Mouse (Mus musculus) right cerebral cortex, adult 18-20 months (tissue): ENCODE results near the gene Smtnl1.
A peak's percentile ranks its signal among the peaks of the same experiment; 100 is the strongest.
"Not testable (repeated sequence)": the region's sequence is repeated elsewhere in the genome, so short reads cannot be mapped to it uniquely, and the experiment has no call there.

Experiments
- DNase-seq: peaks from one replicate; pipeline ENCODE4 v3.0.0; 2022; ENCODE audit warnings: mixed read lengths

Smtnl1 gene

DNA sequence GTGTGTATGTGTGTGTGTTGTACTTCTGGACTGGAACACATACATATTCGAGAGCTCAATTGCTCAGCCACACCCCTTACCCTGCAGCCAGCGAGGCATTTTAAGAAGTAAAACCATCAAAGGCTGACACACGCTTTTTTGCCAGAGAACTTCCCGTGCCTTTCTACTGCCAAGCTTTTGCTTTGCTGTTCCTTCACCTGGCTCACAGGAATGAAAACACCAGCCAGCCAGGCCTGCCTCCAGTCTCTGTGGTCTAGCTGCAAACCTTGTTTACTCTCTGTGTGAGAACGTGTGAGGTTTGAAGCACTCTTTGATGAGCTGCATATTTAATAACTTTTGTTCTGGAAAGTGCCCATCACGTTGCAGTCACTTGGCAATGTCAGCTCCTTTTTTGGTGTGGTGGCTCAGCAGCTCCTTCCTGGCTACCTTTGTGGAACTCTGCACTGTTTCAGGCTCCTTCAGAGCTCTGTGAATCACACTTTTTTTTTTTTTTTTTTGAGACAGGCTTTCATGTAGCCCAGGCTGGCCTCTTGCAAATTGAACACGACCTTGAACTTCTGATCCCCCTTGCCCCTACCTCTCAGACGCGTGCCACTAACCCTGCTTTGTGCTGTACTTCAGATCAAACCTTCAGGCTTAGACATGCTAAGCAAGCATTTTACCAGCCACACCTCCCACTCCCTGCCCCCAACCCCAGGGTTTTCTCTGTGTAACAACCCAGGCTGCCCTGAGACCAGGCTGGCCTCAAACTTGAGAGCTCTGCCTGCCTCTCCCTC lies 15.6 kb upstream of the Smtnl1 start:
- DNase-seq = no peak

DNA sequence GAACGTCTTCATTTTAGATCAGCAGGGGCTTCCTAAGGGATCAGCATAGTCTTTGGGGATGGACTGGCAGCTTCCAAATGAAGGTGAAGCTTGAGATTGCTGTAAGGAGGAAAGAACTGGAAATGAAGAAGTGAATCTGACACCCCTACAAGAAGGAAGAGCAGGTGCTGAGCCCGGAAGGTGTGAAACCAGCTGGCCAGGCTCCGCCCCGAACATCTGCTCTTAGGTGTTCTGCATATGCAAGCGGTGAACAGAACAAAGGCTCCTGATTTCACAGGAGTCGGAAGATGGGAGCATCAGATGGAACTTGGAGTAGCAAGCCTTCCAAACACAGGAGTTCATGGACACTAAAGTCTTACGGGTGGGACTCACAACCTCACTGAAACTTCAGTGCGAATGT lies 14.7 kb upstream of the Smtnl1 start:
- no peak for DNase-seq

DNA sequence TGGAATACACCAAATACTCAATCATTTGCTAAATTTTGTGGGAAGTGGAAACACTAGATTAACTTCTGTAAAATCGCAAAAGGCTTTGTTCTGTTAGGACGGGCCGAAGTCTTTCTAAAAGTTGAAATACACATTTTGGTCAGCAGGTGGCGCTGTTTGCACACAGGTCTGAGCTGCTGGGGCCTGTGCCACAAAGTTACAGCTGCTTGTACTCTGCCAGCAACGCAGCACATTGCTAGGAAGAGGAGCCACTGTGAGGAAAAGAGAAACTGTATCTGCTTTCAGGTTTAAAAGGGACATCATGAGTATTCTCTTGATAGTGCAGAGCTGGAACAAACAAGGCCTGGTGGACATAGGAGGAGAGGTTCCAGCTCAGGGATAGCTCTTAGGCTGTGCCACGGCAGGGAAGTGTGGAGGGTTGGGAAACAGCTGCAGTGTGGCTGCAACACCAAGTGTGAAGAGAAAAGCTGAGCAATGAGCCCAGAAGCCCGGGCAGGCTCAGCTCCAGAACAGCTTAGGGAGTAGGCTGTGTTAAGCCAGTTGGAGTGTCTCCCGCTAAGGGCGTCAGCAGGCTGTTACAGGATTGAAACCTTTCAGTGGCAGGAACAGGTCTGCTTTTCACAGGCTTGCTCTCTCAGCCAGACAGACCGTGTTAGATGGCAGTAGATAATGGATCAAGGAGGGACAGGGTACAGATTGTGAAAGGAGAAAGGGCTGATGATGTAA lies 9.4 kb upstream of the Smtnl1 start:
- peak; percentile 87 for DNase-seq

DNA sequence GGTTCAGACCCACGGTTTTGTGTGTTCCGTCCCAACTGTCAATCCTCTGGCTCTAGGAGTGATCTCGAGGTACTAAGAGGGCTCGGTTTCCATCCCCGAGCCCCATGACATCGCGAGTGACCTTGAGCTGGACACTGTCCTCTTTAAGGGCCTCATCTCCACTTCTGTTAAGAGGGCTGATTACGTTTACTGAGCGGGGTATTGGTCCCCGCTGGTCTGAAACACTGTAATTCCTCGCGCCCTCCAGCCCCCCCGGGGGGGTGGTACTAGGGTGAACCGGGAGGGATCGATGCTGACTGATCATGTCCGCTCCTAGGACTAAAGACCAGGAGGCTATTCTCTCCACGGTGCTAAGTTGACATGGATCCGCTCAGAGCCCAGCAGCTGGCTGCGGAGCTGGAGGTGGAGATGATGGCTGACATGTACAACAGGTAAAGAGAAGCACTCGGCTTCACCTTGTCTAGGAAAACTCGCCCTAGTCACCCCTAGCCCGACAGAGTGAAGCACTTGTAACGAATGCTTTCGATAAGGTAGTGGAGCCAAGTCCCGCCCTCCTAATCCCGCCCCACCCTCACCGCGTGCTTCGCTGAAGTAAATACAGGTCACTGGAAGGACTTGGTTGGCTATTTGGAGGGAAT lies 5.0 kb upstream of the Smtnl1 start:
- DNase-seq = no peak

DNA sequence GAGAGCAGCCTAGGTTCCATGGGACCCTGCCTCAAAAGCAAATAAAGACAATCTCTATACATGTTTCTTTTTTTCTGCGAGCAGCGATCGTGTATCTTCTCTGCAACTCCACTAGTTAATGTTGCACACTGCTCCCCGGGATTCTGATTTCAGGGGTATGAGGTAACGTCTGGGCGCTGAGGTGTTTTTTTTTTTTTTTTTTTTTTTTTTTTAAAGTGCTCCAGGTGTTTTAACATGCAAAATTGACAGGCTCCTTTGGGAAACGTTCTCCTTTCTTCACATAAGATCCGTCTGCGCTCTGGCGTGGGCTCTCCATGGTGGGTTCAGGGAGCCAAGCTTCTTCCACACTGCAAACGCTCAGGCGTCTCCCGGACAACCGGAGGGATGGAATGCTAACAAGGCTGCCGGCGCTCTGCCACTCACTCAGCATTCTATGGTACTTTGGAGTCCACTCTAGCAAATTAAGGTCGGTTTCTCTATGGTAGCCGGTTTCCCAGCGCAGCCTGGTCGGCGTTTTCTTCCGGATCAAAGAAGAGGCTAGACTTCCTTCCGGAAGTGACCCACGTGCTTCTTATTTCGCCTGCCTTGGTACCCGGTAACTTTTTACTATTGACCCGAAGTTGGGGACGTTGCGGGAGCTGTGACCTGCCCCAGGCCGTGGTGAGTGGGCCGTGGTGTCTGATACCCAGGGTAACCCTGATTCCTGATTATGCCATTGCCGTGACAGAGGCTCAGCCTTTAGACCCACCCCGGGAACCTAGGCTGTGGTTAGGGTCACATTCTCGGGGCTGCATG lies 4.2 kb upstream of the Smtnl1 start, which contains the start of gene Timm10:
Gene Timm10 (plus strand): TSS at position 510 of the 795 bp plus-strand sequence.
- DNase-seq = peak; percentile 92

DNA sequence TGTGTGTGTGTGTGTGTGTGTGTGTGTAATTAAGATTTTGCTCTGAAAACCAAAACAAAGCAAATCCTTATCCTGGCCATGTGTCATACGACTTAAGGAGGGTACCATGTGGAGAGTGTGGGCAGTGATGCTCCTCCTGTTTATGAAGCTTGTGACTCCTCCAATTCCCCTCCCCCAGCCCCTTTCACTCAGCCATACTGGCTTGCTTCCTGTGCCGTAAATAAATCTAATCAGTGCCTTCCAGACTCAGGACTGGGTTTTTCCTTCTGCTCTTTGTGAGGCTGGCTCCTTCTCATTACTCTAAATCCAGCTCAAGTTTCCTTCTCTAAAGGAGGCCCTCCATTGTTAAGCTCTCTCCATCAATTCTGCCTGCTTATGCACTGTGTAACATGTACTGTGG lies 785 bp upstream of the Smtnl1 start:
- no peak for DNase-seq

DNA sequence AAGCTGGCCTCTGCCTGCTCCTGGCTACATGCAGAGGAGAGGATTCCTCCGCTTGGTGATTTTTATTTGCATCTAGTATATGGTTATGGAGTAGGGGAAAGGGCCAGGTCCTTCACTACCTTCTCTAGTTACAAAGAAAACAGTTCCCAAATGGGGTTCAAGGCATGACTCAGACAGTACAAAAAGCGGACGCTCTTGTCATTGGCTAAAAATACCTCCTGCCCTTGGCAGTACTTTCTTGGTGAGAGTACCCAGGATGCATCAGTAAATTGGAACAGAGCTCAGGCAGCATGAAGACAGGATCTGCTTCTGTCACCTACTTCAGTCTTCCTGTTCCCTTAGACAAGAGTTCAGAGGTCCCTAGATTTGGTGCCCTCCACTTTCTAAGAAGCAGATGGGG lies 2.6 kb downstream of the Smtnl1 start:
- peak; percentile 73 for DNase-seq

DNA sequence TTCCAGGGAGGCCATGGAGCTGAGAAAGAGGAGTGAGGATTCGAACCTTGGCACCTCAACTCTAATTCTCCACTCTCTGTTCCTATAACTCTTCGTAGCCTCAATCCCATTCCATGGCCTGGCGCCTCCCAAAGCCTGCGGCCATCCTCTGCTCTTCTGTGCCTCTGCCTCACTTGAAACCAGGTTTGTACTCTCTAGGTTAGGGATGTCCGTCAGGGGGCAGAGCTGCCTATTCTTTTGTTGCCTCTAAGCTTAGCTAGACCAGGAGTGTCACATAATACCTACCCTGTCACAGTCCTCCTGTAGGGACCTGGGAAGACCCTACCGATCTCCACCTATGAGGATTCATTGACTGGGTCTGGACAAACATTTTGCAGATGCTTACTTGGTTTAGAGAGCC lies 9.8 kb downstream of the Smtnl1 start:
- no peak for DNase-seq

DNA sequence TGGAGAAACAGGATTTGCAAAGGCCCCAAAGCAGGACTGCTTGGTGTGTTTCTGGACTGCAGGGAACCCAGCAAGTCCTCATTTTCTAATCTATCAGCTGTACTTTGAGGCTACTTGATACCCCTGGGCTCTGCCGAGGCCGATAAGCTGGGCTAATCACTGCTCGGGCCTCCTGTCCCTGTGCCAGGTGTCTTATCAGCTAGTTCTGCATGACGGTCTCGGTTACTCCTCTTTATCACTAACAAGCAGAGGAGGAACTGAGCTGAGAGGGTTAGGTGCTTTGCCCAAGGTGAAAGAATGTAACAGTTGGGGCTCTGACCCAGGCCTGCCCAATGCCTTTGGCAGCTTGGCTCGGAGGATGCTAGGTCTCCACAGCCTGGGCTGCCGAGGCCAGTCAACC lies 10.6 kb downstream of the Smtnl1 start:
- DNase-seq = no peak

DNA sequence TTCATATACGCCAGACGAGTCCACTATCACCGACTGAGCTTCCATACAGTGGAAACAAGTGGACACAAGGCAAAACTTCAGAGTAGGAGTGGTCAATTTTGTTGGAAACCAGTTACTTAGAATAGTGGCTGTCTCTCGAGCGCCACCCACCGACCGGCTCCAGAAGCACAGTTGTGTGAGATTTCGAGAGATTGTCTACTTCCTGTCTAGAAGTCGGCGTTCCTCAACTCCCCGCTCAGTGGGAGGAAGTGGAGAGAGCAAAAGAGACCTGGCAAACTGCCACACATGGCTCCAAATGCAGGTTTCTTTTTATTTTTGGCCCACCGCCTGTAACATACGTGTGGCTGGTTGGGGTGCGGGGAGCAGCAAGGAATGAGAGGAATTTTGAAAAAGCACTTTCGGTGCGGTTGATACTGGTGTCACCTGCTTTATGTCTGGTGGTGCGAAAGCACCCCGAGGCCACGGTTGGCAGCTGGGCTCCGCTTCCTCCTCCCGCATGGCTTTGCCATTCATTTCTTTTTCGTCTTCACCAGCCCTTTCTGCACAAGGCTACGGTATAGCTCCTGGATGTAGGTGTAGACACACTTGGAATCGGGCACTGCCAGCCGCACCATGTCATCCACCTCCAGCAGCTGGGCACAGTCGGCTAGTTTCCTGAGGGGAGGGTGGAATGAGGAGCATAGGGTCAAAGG lies 11.4 kb downstream of the Smtnl1 start:
- DNase-seq = peak; percentile 86

DNA sequence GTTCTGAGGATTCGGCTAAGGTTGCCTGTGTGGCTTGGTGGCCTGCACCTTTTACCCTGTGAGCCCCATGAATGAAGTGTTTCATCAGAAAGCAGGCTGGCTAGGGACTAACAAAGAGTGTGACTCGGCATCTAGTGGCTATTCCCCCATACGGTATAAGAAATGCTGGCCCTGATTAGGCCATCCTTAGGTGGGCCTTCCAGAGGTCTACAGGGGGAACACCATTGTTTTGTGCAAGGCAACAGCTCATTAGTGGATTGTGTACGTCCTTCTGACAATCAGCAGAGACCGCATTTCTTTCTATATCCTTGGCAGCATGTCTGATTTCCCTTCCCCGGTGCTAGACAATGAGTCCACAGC lies 11.9 kb downstream of the Smtnl1 start:
- no peak for DNase-seq

DNA sequence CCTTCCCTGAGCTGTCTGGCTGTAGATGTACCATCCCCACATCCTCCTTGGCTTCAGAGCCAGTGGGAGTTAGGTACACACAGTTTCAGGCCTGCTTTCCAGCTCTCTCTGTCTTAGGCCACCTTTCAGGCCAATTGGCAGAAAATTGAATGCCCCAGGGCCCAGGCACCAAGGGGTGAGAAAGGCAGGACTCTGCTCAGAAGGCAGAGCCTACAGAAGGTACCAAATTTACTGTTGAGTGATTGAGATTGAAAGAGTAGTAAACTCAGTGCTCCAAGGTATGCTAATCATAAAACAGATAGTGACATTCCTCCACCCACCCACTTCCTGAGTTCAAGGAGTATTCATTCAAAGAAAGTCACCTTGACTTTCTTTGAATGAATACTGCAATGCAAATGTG lies 13.1 kb downstream of the Smtnl1 start:
- DNase-seq = no peak

DNA sequence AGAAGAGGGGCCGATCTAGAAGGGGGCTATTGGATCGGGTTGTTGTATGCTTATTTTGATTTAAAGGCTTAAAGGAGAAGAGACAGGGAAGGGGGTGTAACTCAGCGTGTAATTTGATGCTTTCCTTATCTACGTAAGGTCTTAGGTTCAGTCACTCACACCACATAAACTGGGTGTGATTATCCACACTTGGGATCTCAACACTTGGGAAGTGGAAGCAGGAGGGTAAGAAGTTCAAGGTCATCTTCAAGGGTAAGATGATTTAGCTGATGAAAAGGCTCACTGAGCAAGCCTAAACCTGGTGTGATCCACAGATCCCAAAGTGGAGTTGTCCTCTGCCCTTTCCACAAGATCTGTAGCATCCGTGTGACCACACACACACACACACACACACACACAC lies 15.9 kb downstream of the Smtnl1 start:
- no peak for DNase-seq

DNA sequence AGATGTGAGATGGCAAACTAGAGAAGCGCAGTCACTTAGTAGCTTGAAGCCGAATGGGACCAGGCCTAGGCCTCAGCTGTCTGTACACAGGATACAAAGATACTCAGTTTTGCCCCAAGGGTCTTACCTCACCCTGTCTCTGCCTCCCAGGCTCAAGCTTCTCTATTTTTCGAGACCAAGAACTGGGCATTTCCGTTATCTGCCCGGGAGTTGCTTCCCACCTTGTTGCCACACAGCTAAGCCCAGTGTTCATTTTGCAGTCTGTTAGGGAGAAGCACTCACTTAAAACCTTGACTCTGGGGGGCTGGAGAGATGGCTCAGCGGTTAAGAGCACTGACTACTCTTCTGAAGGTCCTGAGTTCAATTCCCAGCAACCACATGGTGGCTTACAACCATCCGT lies 18.5 kb downstream of the Smtnl1 start:
- DNase-seq = no peak

DNA sequence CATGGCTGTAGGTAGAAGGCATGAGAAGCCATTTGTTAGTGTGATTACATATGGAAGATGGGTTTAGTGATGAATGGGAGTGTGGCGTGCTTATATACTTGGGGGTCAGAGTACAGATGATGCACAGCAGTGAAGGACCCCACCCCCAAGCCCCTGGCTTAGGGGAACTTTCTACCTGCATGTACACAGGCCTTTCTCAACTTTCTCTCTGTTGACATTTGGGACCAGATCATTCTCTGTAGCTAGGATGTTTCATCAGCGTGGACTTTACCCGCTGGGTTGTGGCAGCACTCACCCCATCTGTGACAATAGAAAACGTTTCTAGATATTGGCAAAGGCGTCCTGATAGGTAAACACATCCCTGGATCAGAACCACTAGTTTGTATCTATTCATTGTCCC lies 21.2 kb downstream of the Smtnl1 start:
- not testable (repeated sequence) for DNase-seq

DNA sequence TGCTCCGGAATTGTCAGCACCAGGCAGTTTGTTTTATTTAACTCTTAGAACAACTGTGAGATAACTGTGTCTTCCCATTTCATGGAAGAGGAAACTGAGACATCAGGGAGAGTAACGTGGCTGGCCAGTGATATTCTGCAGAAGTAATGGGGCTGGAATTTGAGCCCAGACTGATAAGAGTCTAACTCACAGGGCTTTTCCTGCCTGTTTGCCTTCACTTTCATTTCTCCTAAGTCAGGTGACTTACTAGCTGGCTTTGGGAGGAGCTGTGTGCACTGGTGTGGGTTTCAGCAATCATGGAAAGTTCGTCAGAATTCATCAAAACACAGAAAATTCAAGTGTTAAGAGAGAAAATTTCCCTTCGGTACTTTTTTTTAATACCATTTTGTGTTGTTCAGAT lies 22.1 kb downstream of the Smtnl1 start:
- DNase-seq = no peak

DNA sequence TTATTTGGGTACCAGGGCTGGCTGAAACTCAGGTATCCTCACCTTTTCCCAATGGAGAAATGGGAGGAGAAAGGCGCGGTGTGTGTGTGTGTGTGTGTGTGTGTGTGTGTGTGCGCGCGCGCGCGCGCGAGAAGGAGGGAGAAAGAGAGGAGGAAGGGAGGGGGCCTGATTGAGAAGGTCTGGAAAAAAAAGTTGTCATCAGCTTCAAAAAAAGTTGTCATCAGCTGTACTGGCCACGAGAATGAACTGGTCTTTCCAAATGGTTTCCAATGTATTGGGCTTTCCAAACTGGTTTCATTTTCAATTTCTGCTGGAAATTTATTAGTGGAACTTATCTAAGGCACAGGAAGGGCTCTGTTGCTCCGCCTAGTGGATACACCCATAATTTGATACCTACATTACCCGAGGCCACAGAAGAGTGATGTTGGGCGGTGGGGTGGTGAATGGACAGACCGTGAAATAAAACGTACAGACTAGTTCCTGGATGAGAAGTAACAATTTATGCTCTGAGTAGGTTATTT lies 23.4 kb downstream of the Smtnl1 start:
- DNase-seq = peak; percentile 65

DNA sequence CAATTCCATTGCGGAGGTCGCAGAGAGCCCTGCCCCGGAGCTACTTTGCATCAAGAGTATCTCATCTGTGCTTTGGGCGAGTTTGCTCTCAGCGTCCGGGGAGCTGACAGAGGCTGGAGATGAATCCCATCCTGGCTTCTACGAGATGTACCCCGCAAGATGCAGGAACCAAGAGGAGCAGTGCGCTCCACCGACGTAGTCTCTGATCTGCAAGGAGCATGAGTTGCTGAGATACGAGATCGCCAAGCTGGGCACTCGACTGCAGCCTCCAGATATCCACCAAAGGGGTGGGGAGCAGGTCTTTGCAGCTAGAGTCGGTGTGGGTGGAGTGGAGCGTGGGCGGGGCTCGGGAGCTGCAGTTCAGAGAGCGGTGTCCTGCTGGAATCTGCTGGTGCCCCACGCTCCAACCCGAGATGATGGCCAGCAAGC lies 23.9 kb downstream of the Smtnl1 start, which contains the start of gene Ube2l6:
Gene Ube2l6 (plus strand): TSS at position 336 of the 429 bp plus-strand sequence.
- peak; percentile 83 for DNase-seq

DNA sequence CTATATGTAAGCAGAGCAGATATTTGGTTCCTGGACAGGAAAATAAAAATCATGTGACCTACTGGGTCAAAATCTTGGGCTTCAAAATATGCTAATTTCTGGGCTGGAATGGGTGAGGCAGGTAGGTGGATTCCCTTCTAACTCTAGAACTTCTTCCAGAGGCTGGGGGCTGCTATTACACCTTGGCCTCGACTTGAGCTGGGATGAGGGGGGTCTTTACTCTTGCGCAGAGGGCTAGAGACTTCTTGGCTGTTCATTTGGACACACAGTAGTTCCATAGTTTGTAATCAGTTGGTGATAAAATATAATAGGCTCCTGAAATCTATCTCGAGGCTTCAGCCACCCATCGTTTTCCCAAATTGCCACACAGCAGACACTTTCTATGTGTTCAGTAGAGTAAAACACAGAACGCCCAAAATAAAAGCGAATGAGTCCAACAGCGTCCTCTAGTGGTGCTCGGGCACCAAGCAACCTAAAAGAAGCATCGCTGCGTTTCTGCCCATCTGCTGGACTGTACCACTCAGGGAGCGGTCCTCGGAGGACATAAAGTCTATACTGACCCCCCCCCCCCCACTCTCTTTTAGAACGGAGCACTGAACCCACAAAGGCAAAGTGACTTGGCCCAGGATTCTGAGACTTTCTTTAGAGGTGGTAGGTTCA lies 24.5 kb downstream of the Smtnl1 start:
- peak; percentile 85 for DNase-seq

DNA sequence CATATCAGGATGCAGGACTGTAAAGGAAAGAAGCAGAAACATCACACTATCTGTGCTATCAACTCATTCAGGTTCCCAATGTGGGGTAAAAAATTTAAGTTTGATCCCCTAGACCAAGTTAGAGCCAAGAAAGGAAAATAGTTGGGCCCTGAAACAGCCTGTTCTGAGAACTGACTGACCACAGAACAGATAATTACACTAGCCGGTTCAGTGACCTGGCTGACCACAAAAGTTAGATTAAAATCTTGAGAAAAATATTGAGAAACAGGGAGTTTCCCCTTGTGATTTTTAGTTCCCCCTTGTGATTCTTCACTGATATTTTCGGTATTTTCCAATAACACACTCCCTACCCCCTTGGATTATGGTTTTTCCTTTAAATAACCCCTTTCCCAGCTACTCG lies 28.6 kb downstream of the Smtnl1 start:
- DNase-seq = no peak

DNA sequence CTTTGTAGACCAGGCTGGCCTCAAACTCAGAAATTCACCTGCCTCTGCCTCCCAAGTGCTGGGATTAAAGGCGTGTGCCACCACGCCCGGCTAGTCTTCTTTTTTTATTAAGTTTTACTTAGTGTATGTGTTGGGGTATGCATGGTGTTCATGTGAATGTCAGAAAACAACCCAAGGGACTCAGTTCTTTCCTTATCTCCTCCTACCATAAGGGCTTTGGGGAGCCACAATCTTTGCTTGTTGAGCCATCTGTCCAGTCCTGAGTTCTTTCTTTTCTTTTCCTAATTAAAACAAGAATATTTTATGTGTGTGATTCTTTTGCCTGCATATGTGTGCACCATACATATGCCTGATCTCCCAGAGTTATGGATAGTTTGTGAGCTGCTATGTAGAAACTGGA lies 29.3 kb downstream of the Smtnl1 start:
- DNase-seq = no peak

DNA sequence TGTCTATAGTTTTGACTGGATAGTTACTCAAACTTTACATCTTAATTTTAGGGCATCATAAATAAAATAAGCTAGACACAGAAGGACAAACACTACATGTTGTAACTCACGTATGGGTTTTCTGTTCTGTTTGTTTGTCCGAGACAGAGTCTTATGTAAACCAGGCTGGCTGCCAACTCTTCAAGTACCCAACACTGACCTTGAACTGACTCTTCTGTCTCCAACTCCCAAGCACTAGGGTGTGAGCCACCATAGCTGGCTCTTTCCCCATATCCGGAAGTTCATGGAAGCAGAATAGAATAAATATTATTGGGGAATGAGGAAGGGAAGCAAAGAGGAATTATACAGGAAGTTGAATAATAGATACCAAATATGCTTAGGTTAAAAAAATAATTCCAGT lies 29.9 kb downstream of the Smtnl1 start:
- DNase-seq = no peak
